Mouse (Mus musculus) NIH3T3 (cell line): Measurements from ENCODE around the gene Gpr19.
A peak's percentile ranks its signal among the peaks of the same experiment; 100 is the strongest.

Experiments
- DNase-seq: peaks from one replicate; pipeline ENCODE4 v3.0.0-alpha.2; 2012; ENCODE audit warnings: low read depth

Gpr19 gene

GRCm38 (mm10) chr6:134887711-134888449 lies 10.5 kb downstream of the Gpr19 start:
- DNase-seq = peak; percentile 67

GRCm38 (mm10) chr6:134887008-134887407 lies 11.4 kb downstream of the Gpr19 start:
- no peak for DNase-seq

GRCm38 (mm10) chr6:134886475-134886874 lies 11.9 kb downstream of the Gpr19 start:
- DNase-seq = no peak

GRCm38 (mm10) chr6:134885515-134885914 lies 12.9 kb downstream of the Gpr19 start:
- no peak for DNase-seq

GRCm38 (mm10) chr6:134883661-134884060 lies 14.7 kb downstream of the Gpr19 start:
- no peak for DNase-seq

- peak; percentile 48 for DNase-seq
Observed at GRCm38 (mm10) chr6:134880046-134880445, 18.3 kb downstream of the Gpr19 start.

- no peak for DNase-seq
Observed at GRCm38 (mm10) chr6:134879556-134879955, 18.8 kb downstream of the Gpr19 start.

- peak; percentile 24 for DNase-seq
Observed at GRCm38 (mm10) chr6:134877892-134878291, 20.5 kb downstream of the Gpr19 start.

GRCm38 (mm10) chr6:134877276-134877675 lies 21.1 kb downstream of the Gpr19 start:
- DNase-seq = no peak

- peak; percentile 73 for DNase-seq
Observed at GRCm38 (mm10) chr6:134876795-134877194, 21.6 kb downstream of the Gpr19 start.

GRCm38 (mm10) chr6:134873018-134873417 lies 25.4 kb downstream of the Gpr19 start:
- DNase-seq = peak; percentile 25

GRCm38 (mm10) chr6:134872236-134872635 lies 26.1 kb downstream of the Gpr19 start:
- DNase-seq = no peak

- no peak for DNase-seq
Observed at GRCm38 (mm10) chr6:134870887-134871286, 27.5 kb downstream of the Gpr19 start.

GRCm38 (mm10) chr6:134870209-134870742 lies 28.1 kb downstream of the Gpr19 start:
- DNase-seq = no peak

GRCm38 (mm10) chr6:134867325-134867724 lies 31.1 kb downstream of the Gpr19 start:
- peak; percentile 66 for DNase-seq

GRCm38 (mm10) chr6:134866113-134866512 lies 32.3 kb downstream of the Gpr19 start:
- DNase-seq = no peak

GRCm38 (mm10) chr6:134863146-134863545 lies 35.2 kb downstream of the Gpr19 start:
- peak; percentile 97 for DNase-seq

- peak; percentile 80 for DNase-seq
Observed at GRCm38 (mm10) chr6:134862671-134863104, 35.7 kb downstream of the Gpr19 start.

GRCm38 (mm10) chr6:134861386-134861785 lies 37.0 kb downstream of the Gpr19 start:
- no peak for DNase-seq

GRCm38 (mm10) chr6:134860275-134860674 lies 38.1 kb downstream of the Gpr19 start:
- no peak for DNase-seq

- no peak for DNase-seq
Observed at GRCm38 (mm10) chr6:134859021-134859420, 39.4 kb downstream of the Gpr19 start.

GRCm38 (mm10) chr6:134855926-134856325 lies 42.5 kb downstream of the Gpr19 start:
- no peak for DNase-seq

- DNase-seq = no peak
Observed at GRCm38 (mm10) chr6:134854782-134855181, 43.6 kb downstream of the Gpr19 start.

GRCm38 (mm10) chr6:134849985-134850384 lies 48.4 kb downstream of the Gpr19 start:
- DNase-seq = peak; percentile 36
